Mouse (Mus musculus) stomach, embryonic 16.5 days (tissue): ENCODE data around the gene Slamf7. TPM values are rescaled to one million over a fixed set of nuclear protein-coding genes. Genes with fewer than 3 reads are reported as not detected.

Experiments used
- ATAC-seq: fragments of 200-750 bp; cut with Nextera tagmentation; 2 replicates; pipeline ENCODE4 v1.8.0; 2017; ENCODE audit warnings: moderate number of reproducible peaks, moderate TSS enrichment; ENCODE audit not compliant: insufficient read depth, low FRiP score
- H3K27ac ChIP-seq: fragments of 300-500 bp; sonication (generic); 2 replicates; pipeline ENCODE4 v1.5.1; 2014; ENCODE audit warnings: low read length
- H3K27me3 ChIP-seq: fragments of 300-500 bp; sonication (generic); 2 replicates; pipeline ENCODE4 v1.6.1; 2014; ENCODE audit warnings: low read length, control low read depth, mixed read lengths; ENCODE audit not compliant: control insufficient read depth, insufficient read depth
- H3K36me3 ChIP-seq: fragments of 300-500 bp; sonication (generic); 2 replicates; pipeline ENCODE4 v1.6.1; 2014; ENCODE audit warnings: low read length; ENCODE audit not compliant: control insufficient read depth, insufficient read depth
- H3K4me1 ChIP-seq: fragments of 300-500 bp; sonication (generic); 2 replicates; pipeline ENCODE4 v1.6.1; 2014; ENCODE audit warnings: low read length, control low read depth, mixed read lengths; ENCODE audit not compliant: control insufficient read depth, insufficient read depth
- H3K4me2 ChIP-seq: fragments of 300-500 bp; sonication (generic); 2 replicates; pipeline ENCODE4 v1.6.1; 2014; ENCODE audit warnings: low read depth, low read length, mixed read lengths
- H3K4me3 ChIP-seq: fragments of 300-500 bp; sonication (generic); replicated peaks from 2 replicates; pipeline ENCODE4 v1.5.1; 2014; ENCODE audit warnings: mild to moderate bottlenecking, low read length
- H3K9ac ChIP-seq: fragments of 300-500 bp; sonication (generic); 2 replicates; pipeline ENCODE4 v1.6.1; 2014; ENCODE audit warnings: low read length
- H3K9me3 ChIP-seq: fragments of 300-500 bp; sonication (generic); replicated peaks from 2 replicates; pipeline ENCODE4 v1.6.1; 2016; ENCODE audit warnings: low read length, control low read depth; ENCODE audit not compliant: control insufficient read depth
- WGBS: fragments of 180-500 bp; shearing (Covaris S2); extraction: QIAGEN DNeasy Blood & Tissue Kit; methylation state at CpG from one replicate; pipeline ENCODE4 v1.1.7; 2014; 5-methylcytosine and 5-hydroxymethylcytosine counted together
- microRNA-seq: library from miRNA; unstranded; fragments of <30 nt; microRNA quantifications from one replicate; pipeline ENCODE4, GENCODE M21; 2016
- polyA plus RNA-seq: library from polyadenylated mRNA; unstranded; fragments of >200 nt; fragmentation: Nextera tagmentation; extraction: Ambion mirVana; gene quantifications from 2 replicates; pipeline ENCODE4 v1.2.1, GENCODE M21; 2015

The Slamf7 gene
- polyA plus RNA-seq, 1 experiment from 2014 or later: 0.14 TPM

GRCm38 (mm10) chr1:171610026-171610425 is 42.8 kb downstream of the Slamf7 start:
- H3K4me3 ChIP-seq: no peak overlapping the region
- no peak overlapping the region for H3K27ac ChIP-seq
- H3K4me1 ChIP-seq: no peaks in the 10 kb centered on the region
- no peak for ATAC-seq
- WGBS: 82% methylated on average over 2 of the region's 2 CpGs
- no peaks in the 10 kb centered on the region for H3K36me3 ChIP-seq
- no peaks in the 10 kb centered on the region for H3K9me3 ChIP-seq
- no peaks in the 10 kb centered on the region for H3K27me3 ChIP-seq
- H3K4me2 ChIP-seq: no peak overlapping the region
- H3K9ac ChIP-seq: no peak overlapping the region

DNA sequence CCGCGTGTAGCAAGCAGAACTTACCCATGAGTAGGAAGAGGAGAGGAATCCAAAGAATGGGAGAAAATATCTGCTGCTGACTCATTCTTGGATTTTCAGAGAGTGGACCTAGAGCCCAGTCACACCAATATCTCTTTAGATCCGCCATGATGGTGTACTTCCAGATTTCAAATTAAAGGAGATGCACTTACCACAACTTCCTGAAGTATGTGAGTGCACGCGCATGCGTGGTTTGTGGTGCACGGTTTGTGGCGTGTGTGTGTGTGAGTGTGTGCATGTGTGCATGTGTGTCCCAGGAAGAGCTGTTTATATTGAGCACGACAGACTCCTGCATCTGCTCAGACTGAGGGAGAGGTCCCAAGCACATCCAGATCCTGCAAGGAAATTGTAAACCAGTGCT is 45.7 kb downstream of the Slamf7 start, which contains the start of gene Ly9:
TSS of gene Ly9 (minus strand) at position 235 of the 400 bp plus-strand sequence.
- no peak for ATAC-seq
- Histone ChIP-seq H3K9ac (no peak within 1 kb of the TSS), H3K36me3 (no peaks in the 10 kb centered on the region), H3K4me2 (no peak within 1 kb of the TSS), H3K4me3 (no peak within 1 kb of the TSS), H3K27ac (no peak within 1 kb of the TSS), H3K4me1 (no peaks in the 10 kb centered on the region), H3K27me3 (no peaks in the 10 kb centered on the region), H3K9me3 (no peaks in the 10 kb centered on the region)
- WGBS: 77% methylated on average over 9 of the region's 9 CpGs

- Histone ChIP-seq H3K4me2 (no peak overlapping the region), H3K27me3 (no peaks in the 10 kb centered on the region), H3K36me3 (no peaks in the 10 kb centered on the region), H3K4me3 (no peak overlapping the region), H3K9ac (no peak overlapping the region), H3K4me1 (no peaks in the 10 kb centered on the region), H3K27ac (no peak overlapping the region), H3K9me3 (no peaks in the 10 kb centered on the region)
- ATAC-seq: no peak
- WGBS: 67% methylated on average over 3 of the region's 3 CpGs
Observed at GRCm38 (mm10) chr1:171606656-171607055, 46.2 kb downstream of the Slamf7 start.

DNA sequence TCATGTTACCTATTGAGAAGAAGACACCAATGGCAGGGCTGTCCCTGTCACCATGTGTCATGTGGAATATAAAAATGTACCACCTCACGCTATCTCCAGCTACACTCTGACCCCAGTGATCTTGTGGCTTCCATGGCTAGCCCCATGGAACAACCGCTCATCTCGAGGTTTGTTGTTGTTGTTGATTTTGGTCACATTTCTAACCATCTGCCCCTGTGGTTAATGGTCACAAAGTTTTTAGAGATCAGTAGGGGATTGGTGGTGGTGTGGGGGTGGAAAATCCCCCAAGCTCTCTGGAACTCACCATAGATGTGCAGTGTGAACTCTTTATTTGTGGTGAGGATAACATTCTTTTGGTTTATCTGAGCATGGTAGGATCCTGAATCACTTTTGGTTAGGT is 48.1 kb downstream of the Slamf7 start:
- no peaks in the 10 kb centered on the region for H3K36me3 ChIP-seq
- 81% methylated on average over 3 of the region's 3 CpGs for WGBS

GRCm38 (mm10) chr1:171584584-171584983 is 68.3 kb downstream of the Slamf7 start:
- Histone ChIP-seq H3K4me2 (no peak overlapping the region), H3K36me3 (no peaks in the 10 kb centered on the region), H3K27ac (no peak overlapping the region), H3K4me1 (no peaks in the 10 kb centered on the region), H3K9ac (no peak overlapping the region), H3K9me3 (no peaks in the 10 kb centered on the region), H3K27me3 (no peaks in the 10 kb centered on the region), H3K4me3 (no peak overlapping the region)
- ATAC-seq: no peak
- WGBS: 80% methylated on average over 2 of the region's 2 CpGs

More for the DNA sequence above, 48.1 kb downstream of the Slamf7 start:
- Histone ChIP-seq H3K4me1 (no peaks in the 10 kb centered on the region), H3K27me3 (no peaks in the 10 kb centered on the region), H3K9ac (no peak overlapping the region), H3K4me3 (no peak overlapping the region), H3K9me3 (no peaks in the 10 kb centered on the region), H3K4me2 (no peak overlapping the region), H3K27ac (no peak overlapping the region)
- ATAC-seq: no peak

Small RNA genes lying within 50 kb of the gene (microRNA-seq; reads per million reads assigned to microRNA genes)
- gene Mir7683: not detected

Other genes with a start within 250 kb of the Slamf7 start
- gene Usf1, start 241.7 kb downstream of the Slamf7 start, polyA plus RNA-seq: 63.4 and 64.7 TPM in 2 replicates
- 7.6 and 8.3 TPM in 2 replicates for gene Tstd1, start 234.2 kb downstream of the Slamf7 start, polyA plus RNA-seq
- gene F11r, start 215.5 kb downstream of the Slamf7 start, polyA plus RNA-seq: 137 and 162 TPM in 2 replicates
- gene Alyref2, start 149.6 kb downstream of the Slamf7 start, polyA plus RNA-seq: 15.7 and 16.3 TPM in 2 replicates
- gene Itln1, start 117.7 kb downstream of the Slamf7 start, polyA plus RNA-seq: not detected in 2 replicates
- 0.81 and 1.4 TPM in 2 replicates for gene Cd244a, start 93.8 kb downstream of the Slamf7 start, polyA plus RNA-seq
- 0.62 and 0.84 TPM in 2 replicates for gene Ly9, start 45.6 kb downstream of the Slamf7 start, polyA plus RNA-seq
- 5.1 and 5.3 TPM in 2 replicates for gene Cd48, start 29.0 kb upstream of the Slamf7 start, polyA plus RNA-seq
- gene Slamf1, start 114.1 kb upstream of the Slamf7 start, polyA plus RNA-seq: 0.21 TPM in 1 of 2 replicates, not detected in the other
- 2.3 and 2.9 TPM in 2 replicates for gene Cd84, start 186.7 kb upstream of the Slamf7 start, polyA plus RNA-seq
- gene Gm10521, start 242.6 kb upstream of the Slamf7 start, polyA plus RNA-seq: not detected in 2 replicates